Mouse (Mus musculus): Measurements from ENCODE around the gene Pcgf2. TPM values are rescaled to one million over a fixed set of nuclear protein-coding genes. Genes with fewer than 3 reads are reported as not detected.
"Not testable (repeated sequence)": the region's sequence is repeated elsewhere in the genome, so short reads cannot be mapped to it uniquely, and the experiment has no call there.

Gene Pcgf2
- polyA plus RNA-seq, 1 experiment = 74.6 TPM

- peaks cover 41% of the 10 kb centered on the region for H3K36me3 ChIP-seq (ENCODE audit: control insufficient read depth, insufficient read depth, low read length, poor library complexity, severe bottlenecking)
These were observed 11.1 kb upstream of the Pcgf2 start for GRCm38 (mm10) chr11:97711200-97711900.

GRCm38 (mm10) chr11:97710067-97710466 is 9.8 kb upstream of the Pcgf2 start:
- H3K9me3 ChIP-seq (replicated peaks; ENCODE audit: control insufficient read depth, insufficient read depth, low read length, poor library complexity, severe bottlenecking); H3K27me3 ChIP-seq (ENCODE audit: control insufficient read depth, insufficient read depth, low read length, poor library complexity, severe bottlenecking); H3K27ac ChIP-seq (ENCODE audit: insufficient read depth, low read length); H3K9ac ChIP-seq (ENCODE audit: low read depth, poor library complexity, severe bottlenecking); H3K4me1 ChIP-seq (ENCODE audit: control insufficient read depth, insufficient read depth, low read length); H3K4me3 ChIP-seq (ENCODE audit: low read depth, low read length): not testable (repeated sequence)
- H3K36me3 ChIP-seq (ENCODE audit: control insufficient read depth, insufficient read depth, low read length, poor library complexity, severe bottlenecking) = peaks cover 49% of the 10 kb centered on the region

More at GRCm38 (mm10) chr11:97711200-97711900, 11.1 kb upstream of the Pcgf2 start:
- Histone ChIP-seq H3K27ac (ENCODE audit: insufficient read depth, low read length) (no peak overlapping the region), H3K4me1 (ENCODE audit: control insufficient read depth, insufficient read depth, low read length) (no peaks in the 10 kb centered on the region), H3K9me3 (replicated peaks; ENCODE audit: control insufficient read depth, insufficient read depth, low read length, poor library complexity, severe bottlenecking) (no peaks in the 10 kb centered on the region), H3K27me3 (ENCODE audit: control insufficient read depth, insufficient read depth, low read length, poor library complexity, severe bottlenecking) (no peaks in the 10 kb centered on the region), H3K4me3 (ENCODE audit: low read depth, low read length) (no peak overlapping the region), H3K9ac (ENCODE audit: low read depth, poor library complexity, severe bottlenecking) (no peak overlapping the region)
- TF ChIP-seq CTCF (IDR thresholded peaks at IDR 0.05; ENCODE audit: low read depth, low read length) (peak; percentile 9), EP300 (IDR thresholded peaks at IDR 0.05; ENCODE audit: insufficient read depth, low read depth, low read length) (no peak), POLR2A (IDR thresholded peaks at IDR 0.05; ENCODE audit: insufficient read depth, low read length) (no peak)

GRCm38 (mm10) chr11:97703039-97703826 is 2.9 kb upstream of the Pcgf2 start, which contains the start of gene Psmb3:
Psmb3 (plus strand) TSS chr11:97703399.
- Histone ChIP-seq H3K4me3 (ENCODE audit: low read depth, low read length) (peak within 1 kb of the TSS; percentile 98), H3K9me3 (replicated peaks; ENCODE audit: control insufficient read depth, insufficient read depth, low read length, poor library complexity, severe bottlenecking) (no peaks in the 10 kb centered on the region), H3K36me3 (ENCODE audit: control insufficient read depth, insufficient read depth, low read length, poor library complexity, severe bottlenecking) (peaks cover 26% of the 10 kb centered on the region), H3K27me3 (ENCODE audit: control insufficient read depth, insufficient read depth, low read length, poor library complexity, severe bottlenecking) (no peaks in the 10 kb centered on the region), H3K9ac (ENCODE audit: low read depth, poor library complexity, severe bottlenecking) (peak within 1 kb of the TSS; percentile 84), H3K27ac (ENCODE audit: insufficient read depth, low read length) (peak within 1 kb of the TSS; percentile 49), H3K4me1 (ENCODE audit: control insufficient read depth, insufficient read depth, low read length) (no peaks in the 10 kb centered on the region)
- TF ChIP-seq CTCF (IDR thresholded peaks at IDR 0.05; ENCODE audit: low read depth, low read length) (no peak), POLR2A (IDR thresholded peaks at IDR 0.05; ENCODE audit: insufficient read depth, low read length) (peak; percentile 84), EP300 (IDR thresholded peaks at IDR 0.05; ENCODE audit: insufficient read depth, low read depth, low read length) (0 out of 2 replicates have a peak, but pooled peaks have one; percentile 58)

- Histone ChIP-seq H3K27ac (ENCODE audit: insufficient read depth, low read length) (peak overlapping the region; percentile 1; the same call in 1 of the 2 replicates), H3K36me3 (ENCODE audit: control insufficient read depth, insufficient read depth, low read length, poor library complexity, severe bottlenecking) (peaks cover 20% of the 10 kb centered on the region), H3K27me3 (ENCODE audit: control insufficient read depth, insufficient read depth, low read length, poor library complexity, severe bottlenecking) (no peaks in the 10 kb centered on the region), H3K4me3 (ENCODE audit: low read depth, low read length) (peak overlapping the region; percentile 78), H3K9ac (ENCODE audit: low read depth, poor library complexity, severe bottlenecking) (peak overlapping the region; percentile 66), H3K4me1 (ENCODE audit: control insufficient read depth, insufficient read depth, low read length) (no peaks in the 10 kb centered on the region), H3K9me3 (replicated peaks; ENCODE audit: control insufficient read depth, insufficient read depth, low read length, poor library complexity, severe bottlenecking) (no peaks in the 10 kb centered on the region)
- TF ChIP-seq CTCF (IDR thresholded peaks at IDR 0.05; ENCODE audit: low read depth, low read length) (no peak), EP300 (IDR thresholded peaks at IDR 0.05; ENCODE audit: insufficient read depth, low read depth, low read length) (peak; percentile 60; the same call in 1 of the 2 replicates)
These were observed 2.1 kb upstream of the Pcgf2 start for GRCm38 (mm10) chr11:97702393-97702745.

- no peaks in the 10 kb centered on the region for H3K27me3 ChIP-seq (ENCODE audit: control insufficient read depth, insufficient read depth, low read length, poor library complexity, severe bottlenecking)
- H3K4me1 ChIP-seq (ENCODE audit: control insufficient read depth, insufficient read depth, low read length) = no peaks in the 10 kb centered on the region
- H3K9ac ChIP-seq (ENCODE audit: low read depth, poor library complexity, severe bottlenecking) = no peak overlapping the region
- no peak overlapping the region for H3K27ac ChIP-seq (ENCODE audit: insufficient read depth, low read length)
- H3K4me3 ChIP-seq (ENCODE audit: low read depth, low read length) = no peak overlapping the region
- H3K9me3 ChIP-seq (replicated peaks; ENCODE audit: control insufficient read depth, insufficient read depth, low read length, poor library complexity, severe bottlenecking) = no peaks in the 10 kb centered on the region
- no peak for TF ChIP-seq POLR2A (IDR thresholded peaks at IDR 0.05; ENCODE audit: insufficient read depth, low read length)
- no peak for TF ChIP-seq EP300 (IDR thresholded peaks at IDR 0.05; ENCODE audit: insufficient read depth, low read depth, low read length)
- no peak for TF ChIP-seq CTCF (IDR thresholded peaks at IDR 0.05; ENCODE audit: low read depth, low read length)
- peaks cover 14% of the 10 kb centered on the region for H3K36me3 ChIP-seq (ENCODE audit: control insufficient read depth, insufficient read depth, low read length, poor library complexity, severe bottlenecking)
These were observed 1.5 kb upstream of the Pcgf2 start for GRCm38 (mm10) chr11:97701581-97702392.

Data from ES-Bruce4 (cell line).